Mouse (Mus musculus): ENCODE measurements at regions not wholly inside any gene's neighbourhood (a gene's known extent, or its start where the extent isn't known, plus 50 kb on each side); places are given as distances from the start of the nearest gene placed in this dataset.
"Not testable (repeated sequence)": the region's sequence is repeated elsewhere in the genome, so short reads cannot be mapped to it uniquely, and the experiment has no call there.

DNA sequence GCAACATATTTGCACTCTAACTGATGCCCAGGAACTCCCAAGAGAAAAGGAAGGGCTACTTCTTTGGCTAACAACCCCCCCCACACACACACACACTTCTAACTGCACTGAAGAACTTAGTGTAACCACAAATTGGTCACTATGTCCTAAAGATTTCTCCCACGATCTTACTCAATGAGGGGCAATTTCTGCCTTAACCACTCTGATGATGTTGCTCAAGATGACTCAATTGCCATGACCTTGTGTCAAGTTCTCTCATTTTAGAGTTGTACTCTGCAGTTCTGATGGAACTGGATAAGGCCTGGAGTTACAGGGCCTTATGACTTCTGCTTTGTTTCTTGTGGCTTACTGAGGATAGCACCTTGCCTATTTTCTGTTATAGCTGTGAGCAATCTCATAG, 81.7 kb downstream of the Sem1 start:
- no peak for DNase-seq (ENCODE audit: low read depth in 1 of 2, low spot score in 2 of 2)

DNA sequence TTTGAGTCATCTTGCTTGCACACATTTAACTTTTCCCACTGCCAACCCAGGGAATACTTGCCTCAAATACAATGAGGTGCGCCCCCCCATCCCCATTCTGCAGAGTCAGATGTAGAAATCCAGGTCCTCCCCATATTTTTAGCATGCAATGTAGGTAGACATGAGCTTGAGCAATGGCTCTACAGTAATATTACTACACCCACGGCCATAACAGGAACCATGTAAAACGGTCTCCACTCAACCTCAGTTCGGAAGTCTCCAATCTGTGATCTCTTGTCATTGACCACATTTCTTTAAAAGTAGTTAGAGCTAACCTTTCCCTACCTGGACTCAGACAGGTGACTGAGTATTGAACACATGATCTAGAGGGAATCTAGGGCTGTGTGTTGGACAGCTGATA, 82.1 kb downstream of the Sem1 start:
- DNase-seq (ENCODE audit: low read depth in 1 of 2, low spot score in 2 of 2) = no peak

DNA sequence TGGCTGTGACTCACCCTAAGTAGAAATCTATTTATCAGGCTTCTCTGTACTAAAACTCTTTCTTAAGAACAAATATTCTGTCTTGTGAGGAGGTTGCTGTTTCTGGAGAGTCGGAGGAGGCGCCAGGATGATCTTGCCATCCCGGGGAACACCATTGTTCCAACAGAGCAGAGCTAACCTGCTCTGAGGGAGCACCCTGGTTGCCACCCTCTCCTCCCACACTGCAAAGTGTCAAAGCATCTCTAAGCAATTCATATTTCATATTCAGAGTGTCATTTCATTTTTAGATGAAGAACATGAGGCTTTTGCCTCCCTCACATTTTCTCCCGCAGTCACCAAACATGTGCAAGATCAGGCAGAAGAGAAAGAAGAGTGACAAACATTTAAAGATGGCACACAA, 90.3 kb downstream of the Sem1 start:
- no peak for DNase-seq (ENCODE audit: low read depth in 1 of 2, low spot score in 2 of 2)

DNA sequence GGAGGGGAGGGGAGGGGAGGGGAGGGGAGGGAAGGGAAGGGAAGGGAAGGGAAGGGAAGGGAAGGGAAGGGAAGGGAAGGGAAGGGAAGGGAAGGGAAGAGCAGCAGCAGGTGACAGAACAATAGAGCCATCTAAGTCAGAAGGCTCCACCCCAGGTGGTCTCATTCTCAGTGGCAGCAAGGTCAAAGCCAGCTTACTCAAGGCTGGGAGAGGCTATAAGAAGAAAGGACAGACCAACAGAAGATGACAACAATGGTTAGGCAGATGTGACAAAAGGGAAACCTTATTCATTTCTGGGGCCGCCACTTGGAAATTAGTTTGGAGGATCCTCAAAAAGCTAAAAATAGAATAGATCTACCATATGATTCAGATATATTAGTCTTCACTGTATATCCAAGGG, 96.9 kb downstream of the Sem1 start:
- DNase-seq (ENCODE audit: low read depth in 1 of 2, low spot score in 2 of 2) = not testable (repeated sequence)

DNA sequence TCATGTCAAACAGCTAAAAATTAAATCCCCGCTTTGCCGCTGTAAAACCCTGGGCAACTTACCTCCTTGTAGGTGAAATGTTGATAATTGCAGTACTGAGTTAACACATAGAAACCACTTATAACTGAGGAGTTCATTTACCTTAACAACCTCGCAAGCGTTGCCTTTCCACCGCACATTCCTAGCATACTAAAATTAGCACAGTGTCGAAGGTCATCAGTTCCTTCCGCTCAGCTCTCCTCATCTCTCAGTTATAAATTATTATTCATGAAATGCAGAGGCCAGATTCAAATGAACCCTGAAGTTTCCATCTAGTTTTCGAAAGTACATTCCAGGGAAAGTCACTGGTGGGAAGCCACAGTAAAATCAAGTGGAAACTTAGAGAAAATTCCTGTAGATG, 108.1 kb downstream of the Sem1 start:
- DNase-seq (ENCODE audit: low read depth in 1 of 2, low spot score in 2 of 2) = no peak

DNA sequence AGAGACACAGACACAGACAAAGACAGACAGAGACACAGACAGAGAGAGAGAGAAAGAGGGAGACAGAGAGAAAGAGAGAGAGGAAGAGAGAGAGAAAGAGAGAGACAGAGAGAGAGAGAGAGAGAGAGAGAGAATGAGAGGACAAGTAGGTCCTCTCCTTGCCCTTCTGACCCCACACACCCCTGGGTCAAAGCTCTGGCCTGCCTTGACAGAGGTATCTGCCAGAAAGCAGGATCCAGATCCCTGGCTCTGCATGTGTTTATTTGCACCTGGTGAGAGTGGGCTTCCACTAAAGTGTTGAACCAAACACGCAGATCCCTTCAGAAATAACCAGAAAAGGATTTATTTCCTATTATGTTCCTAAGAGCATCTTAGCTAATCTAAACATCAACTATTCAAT, 110.9 kb downstream of the Sem1 start:
- no peak for DNase-seq (ENCODE audit: low read depth in 1 of 2, low spot score in 2 of 2)

DNA sequence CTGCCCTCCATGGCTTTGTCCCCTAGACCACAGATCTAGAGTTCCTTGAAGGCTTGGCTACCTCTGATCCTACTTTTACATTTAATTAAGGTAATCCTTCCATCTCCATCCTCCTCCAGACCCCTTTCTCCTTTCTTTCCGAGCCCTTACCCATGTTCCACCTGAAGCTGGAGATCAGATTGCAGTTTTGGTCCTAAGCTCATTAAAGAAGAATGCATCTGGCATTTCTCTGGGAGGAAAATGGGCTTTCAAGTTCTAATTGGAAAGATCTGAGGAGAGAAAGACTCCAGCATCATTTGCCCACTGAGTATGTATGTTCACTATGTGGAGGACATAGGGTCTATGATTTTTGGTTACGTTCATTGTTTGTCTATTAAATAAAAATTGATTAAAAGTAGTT, 112.2 kb downstream of the Sem1 start:
- DNase-seq (ENCODE audit: low read depth in 1 of 2, low spot score in 2 of 2) = no peak

DNA sequence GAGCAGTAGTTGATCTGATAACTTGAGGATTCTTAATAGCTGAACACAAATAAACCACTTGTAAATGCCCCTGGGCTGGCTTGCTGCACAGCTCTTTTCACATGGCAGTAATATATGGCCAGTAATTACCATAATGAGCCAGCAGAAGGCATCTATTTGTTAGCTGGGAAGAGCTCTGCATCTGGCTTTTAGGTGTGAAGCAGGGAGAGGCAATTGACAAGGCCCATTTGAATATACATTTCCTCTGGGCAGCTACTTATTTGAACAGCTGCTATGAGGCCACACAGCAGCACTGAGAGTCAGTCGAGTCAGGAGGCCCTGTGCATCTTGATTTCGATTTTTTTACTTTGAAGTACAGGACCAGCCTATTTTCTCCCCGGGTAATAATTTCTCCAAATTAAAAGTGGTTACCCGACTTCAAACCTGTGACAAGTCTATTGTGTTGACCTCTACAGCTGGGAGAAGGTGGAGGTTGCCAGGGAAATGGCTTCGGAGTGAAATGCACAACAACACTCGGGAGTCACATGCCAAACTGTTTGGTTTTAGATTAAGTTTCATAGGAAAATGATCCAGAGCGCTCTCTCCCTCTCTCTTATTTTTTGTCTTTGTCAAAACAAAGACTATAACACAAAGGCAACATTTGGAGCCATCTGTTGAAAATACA, 114.5 kb downstream of the Sem1 start:
- no peak for DNase-seq (ENCODE audit: low read depth in 1 of 2, low spot score in 2 of 2)

DNA sequence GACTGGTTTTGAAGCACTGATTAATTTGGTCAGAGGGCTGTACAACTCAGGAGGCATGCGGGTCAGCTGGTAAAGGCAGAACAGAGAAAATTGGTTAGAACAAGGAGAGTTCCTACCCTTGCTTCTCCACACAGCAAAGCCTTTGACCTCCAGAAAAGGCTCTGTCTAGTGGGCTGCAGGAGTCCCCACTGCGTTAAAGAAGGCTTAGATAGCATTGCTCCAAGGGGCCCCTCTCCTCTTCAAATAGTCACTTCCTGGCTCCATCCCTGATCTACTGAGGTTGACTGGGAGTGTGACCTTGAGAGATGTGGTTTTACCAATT, 118.6 kb downstream of the Sem1 start:
- no peak for DNase-seq (ENCODE audit: low read depth in 1 of 2, low spot score in 2 of 2)

DNA sequence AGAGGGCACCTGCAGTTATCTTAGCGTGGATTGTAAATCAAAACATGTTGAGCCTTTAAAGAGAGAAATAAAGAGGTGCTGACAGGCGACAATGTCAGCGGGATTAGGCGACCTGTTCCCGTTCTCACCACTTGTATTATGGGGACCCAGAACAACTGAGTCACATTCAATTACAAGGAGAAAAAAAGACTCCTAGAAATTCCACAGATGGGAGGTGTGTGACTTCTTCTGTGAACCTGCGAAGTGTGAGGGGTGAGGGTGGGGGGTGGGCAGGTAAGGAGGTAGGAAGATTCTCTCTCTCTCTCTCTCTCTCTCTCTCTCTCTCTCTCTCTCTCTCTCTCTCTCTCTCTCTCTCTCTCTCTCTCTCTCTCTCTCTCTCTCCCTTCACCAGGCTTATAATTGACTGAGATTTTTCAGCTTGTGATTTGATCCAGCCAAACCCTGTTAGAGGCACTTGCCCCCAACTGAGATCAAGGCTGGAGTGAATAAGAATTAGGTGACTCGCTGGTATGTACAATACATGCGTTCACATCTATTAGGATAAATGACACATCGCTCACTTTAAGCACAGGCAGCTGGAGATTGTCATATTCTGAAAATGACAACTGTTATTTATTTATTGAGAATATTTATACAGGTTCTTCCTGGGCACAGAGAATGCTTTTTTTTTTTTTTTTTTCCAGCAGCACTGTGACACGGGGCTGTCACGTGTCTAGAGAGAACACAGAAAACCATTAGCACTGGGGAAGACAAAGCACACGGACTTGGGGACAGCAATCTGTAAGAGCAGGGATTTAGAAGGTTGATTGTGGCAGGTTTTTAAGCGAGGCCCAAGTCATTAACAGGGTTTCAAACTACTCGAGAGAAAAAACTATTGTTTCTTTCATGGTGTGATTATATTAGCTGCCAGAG, 119.2 kb downstream of the Sem1 start:
- DNase-seq (ENCODE audit: low read depth in 1 of 2, low spot score in 2 of 2) = no peak

DNA sequence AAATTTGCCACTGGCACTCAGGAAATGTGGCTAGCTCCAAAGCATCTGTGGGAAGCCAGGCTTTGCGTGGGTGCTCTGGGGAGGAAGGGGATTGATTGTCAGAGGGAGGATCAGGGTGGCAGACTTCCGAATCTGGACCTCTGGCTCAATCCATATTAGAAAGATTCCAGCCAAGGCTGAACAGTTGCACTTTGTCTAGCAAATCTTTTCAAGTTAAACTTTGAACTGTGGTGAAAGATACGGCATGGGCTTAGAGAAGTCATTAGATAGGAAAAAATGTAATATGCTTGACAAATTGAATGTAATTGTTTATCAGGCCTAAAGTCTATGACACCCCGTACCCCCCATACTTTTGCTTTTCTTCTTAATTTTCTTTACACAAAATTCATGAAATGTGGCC, 120.7 kb downstream of the Sem1 start:
- DNase-seq (ENCODE audit: low read depth in 1 of 2, low spot score in 2 of 2) = no peak

DNA sequence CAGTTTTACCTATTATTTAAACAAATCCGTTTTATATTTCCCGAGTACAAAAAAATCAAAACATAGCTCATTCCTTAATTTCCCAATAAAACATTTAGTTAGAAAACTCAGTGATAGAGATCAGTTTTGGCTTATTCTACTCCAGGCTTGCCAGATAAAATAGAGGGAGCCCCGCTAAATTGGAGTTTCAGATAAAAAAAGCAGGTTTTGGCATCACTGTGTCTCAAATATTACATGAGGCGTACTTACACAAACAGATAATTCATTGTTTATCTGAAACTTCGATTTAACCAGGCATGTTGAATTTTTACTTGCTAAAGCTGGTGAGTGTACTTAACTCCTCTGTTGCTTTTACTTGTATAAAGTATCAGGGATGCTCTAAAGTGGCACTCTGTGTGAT, 121.5 kb downstream of the Sem1 start:
- DNase-seq (ENCODE audit: low read depth in 1 of 2, low spot score in 2 of 2) = no peak

DNA sequence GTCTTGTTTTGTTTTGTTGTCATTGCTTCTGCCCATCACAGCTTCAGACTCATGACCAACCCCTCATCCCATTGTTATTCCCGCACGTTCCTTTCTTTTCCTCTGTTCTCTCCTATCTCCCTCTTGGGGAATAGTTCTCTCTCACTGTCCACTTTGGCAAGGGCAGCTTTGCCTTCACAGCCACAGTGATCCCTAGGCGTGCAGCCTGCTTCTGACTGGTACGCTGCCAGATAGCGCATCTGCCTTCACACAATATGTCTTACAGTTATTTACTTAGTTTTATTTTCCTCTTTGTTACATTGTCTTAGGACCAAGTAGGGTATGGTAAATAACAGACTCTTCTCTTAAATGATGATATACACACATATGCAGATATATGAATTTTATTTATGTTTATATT, 122.9 kb downstream of the Sem1 start:
- DNase-seq (ENCODE audit: low read depth in 1 of 2, low spot score in 2 of 2) = no peak

DNA sequence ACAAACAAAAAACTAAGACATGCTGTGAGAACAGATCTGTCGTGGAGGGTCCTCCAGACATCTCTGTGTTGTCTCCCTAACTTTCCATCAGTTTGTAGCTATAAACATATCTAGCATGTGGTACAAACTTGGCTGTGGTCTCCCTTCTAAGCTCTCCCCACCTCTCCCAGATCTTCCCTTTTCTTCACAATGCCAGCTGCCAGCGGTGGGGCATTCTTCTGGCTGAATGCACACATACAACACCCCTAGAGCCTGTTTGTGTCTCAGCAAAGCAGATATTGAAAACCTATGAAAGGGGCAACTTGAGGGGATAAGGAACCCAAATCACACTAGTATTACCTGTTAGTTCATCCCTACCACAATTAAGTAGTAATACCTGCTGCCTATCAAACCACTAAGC, 124.1 kb downstream of the Sem1 start:
- DNase-seq (ENCODE audit: low read depth in 1 of 2, low spot score in 2 of 2) = no peak

DNA sequence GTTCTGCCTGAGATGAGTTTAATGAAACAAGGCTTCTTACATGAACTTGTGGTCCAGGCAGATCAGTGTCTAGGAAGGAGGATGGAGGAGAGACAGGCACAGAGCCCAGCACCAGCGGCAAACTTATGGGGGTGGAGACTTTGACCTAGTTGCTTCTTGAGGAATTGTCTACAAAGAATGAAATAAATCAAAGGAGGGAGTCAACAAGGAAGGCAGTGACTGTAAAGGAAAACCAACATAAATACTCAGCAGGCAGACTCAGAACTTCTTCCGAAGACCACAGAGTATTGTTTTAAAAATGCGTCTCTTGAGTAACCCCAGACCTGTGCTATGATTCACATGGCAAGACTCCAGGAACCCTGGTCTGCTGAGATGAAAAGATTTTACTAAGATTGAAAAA, 143.6 kb downstream of the Sem1 start:
- no peak for DNase-seq (ENCODE audit: low read depth in 1 of 2, low spot score in 2 of 2)

DNA sequence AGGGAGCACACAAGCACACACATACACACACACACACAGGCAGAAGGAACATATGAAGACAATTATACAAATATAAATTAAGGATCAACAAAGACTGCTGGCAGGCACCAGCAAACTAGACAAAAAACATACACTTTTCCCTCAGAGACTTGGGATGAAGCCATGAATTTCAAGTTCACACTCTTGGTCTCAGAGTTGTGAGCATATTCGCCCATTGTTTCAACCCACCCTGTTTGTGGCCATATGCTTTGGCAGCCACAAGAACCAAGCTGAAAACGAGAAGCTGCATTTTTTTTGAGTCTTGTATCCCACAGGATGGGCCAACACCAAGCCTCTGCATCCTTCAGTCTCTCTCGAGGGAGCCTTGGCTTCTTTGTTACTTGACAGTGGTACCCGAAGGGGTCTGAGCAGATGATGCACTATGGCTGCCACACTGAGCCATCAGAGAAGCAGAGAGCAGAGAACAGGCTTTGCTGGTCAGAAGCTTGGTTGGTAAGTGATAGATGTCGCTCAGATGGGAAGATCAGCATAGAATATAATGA, 144.1 kb downstream of the Sem1 start:
- DNase-seq (ENCODE audit: low read depth in 1 of 2, low spot score in 2 of 2) = no peak

DNA sequence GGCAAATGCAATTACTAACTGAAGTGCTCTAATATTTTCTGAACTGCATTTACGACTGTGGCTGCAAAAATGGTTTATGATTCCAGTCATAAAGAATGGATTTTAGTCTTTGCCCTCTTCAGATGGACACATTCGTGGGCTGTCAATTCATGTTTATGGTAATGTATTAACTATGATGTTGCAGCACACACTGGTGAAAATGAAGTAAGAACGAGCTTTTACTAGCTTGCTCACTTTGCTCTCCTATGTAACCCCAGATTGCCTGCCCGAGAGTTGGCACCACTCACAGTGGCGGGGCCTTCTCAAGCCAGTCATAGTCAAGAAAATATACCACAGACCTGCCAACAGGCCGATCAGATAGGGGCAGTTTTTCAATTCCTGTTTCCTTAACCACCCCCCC, 145.3 kb downstream of the Sem1 start:
- no peak for DNase-seq (ENCODE audit: low read depth in 1 of 2, low spot score in 2 of 2)

DNA sequence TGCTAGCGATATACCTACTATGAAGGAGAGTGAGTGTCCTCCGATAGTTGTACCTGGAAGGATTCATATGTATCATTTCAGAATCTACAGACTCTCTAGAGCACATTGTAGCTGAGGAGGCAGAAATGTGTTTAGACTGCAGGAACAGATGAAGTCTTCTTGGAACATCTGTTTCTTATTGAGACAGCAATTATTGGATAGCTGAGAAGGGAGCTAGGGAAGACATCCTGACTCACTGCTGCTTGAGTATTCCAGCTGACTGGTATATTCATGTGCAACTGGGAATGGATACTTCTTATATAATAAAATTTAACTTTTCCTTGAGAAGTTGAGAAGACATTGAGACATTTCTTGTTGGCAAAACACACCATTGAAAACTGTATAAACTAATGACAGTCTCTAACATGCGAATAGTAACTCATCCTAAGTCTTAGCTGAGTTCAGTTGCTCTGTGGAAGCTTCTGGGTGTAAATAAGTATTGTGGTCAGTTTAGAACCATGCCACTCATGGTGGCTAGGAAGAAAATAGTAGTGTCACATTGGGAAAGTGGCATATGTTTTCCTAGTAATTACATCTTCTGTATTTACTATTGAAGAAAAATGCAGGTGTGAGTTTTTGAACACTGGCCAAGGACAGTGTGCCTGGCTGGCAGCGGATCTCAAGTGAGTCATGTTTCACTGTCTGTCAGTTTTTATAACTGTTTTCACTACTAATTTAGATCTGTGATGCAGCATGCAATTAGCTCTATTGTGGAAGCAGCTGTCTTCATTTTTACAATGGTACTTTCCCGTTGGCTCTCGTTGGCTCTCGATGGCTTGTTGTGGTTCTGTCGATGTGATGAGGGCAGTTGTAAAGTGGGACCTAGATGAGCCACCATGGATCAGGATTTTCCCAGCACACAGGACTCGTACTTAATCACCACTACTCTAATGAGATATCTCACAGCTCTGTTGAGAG, 163.5 kb downstream of the Sem1 start:
- no peak for DNase-seq (ENCODE audit: low read depth in 1 of 2, low spot score in 2 of 2)

DNA sequence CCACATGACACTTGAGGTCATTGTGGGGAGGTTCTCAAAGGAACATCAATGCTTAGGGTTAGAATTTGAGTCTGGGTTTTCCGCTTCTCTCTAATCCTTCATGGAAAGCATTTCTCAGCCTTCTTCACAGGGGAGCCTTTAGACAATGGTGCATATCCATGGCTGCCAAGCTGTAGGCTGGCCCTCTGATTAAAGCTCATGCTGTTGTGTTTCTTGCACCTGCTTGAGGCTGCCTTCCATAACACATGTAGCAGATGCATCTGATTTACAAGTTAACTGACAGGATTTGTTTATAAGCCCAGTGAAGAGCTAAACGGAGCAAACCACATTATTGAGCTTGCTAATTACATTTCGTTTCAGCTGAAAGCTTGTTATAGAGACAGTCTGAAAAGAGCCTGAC, 180.5 kb downstream of the Sem1 start:
- no peak for DNase-seq (ENCODE audit: low read depth in 1 of 2, low spot score in 2 of 2)

DNA sequence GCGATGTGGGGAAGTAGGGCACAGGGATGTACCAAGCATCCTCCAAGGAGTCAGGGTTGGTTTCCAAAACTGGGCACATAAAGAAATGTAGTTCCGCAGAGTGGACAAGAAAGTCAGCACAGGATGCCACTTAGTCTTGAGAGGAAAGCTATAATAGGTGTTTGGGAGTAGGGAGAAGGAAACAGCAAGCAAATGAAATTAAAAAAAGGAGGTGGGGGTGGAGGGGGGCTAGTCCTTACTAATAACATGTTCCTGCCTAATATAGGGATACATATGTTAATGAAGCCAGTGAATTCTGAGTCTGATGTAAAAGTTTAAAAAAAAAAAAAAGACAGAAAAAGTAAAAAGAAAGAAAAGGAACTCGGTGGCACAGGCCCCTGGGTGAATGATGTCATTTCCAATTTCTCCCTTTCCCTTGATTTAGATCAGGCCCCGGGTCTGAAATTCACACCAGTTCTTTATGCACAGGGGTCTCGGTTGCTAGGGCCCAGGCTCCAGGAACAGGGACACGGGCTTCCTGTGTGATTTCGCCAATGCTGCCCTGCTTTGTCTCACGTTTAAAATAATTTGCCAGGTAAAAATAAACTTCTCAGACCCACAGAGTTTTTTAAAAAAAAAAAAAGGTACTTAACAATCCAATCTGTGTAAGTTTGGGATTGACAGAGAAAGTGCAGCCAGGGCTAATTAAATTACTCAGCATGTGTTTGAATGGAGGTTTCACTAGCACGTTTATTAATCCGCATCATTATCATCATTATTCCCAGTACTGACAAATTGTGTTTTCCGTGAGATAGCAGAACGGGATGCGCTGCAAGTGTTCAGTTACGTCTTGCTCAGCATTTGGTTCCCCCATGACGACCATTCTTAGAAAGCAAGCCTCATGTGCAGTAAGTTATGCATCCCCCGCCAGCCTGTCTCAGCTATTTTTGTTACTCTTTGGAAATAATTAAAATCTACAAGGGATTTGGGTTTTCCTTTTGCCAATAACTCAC, 172.8 kb upstream of the Slc25a13 start:
- DNase-seq (ENCODE audit: low read depth in 1 of 2, low spot score in 2 of 2) = no peak
